Mouse (Mus musculus) heart, embryonic 11.5 days (tissue): ENCODE measurements around the gene Hrct1. TPM values are rescaled to one million over a fixed set of nuclear protein-coding genes. Genes with fewer than 3 reads are reported as not detected.

Experiments used
- ATAC-seq: fragments of 200-750 bp; cut with Nextera tagmentation; replicated peaks from 2 replicates; pipeline ENCODE4 v1.8.0; 2017; ENCODE audit warnings: moderate library complexity; ENCODE audit not compliant: insufficient number of reproducible peaks, low FRiP score, low TSS enrichment
- H3K27ac ChIP-seq: fragments of 300-500 bp; sonication (generic); 2 replicates; pipeline ENCODE4 v1.5.1; 2014; ENCODE audit warnings: mild to moderate bottlenecking, low read depth, low read length
- H3K27me3 ChIP-seq: fragments of 300-500 bp; sonication (generic); 2 replicates; pipeline ENCODE4 v1.6.1; 2014; ENCODE audit warnings: mild to moderate bottlenecking, low read length, mixed read lengths; ENCODE audit not compliant: control insufficient read depth, insufficient read depth
- H3K36me3 ChIP-seq: fragments of 300-500 bp; sonication (generic); 2 replicates; pipeline ENCODE4 v1.6.1; 2014; ENCODE audit warnings: mild to moderate bottlenecking, low read length, moderate library complexity, mixed read lengths; ENCODE audit not compliant: control insufficient read depth, insufficient read depth
- H3K4me1 ChIP-seq: fragments of 300-500 bp; sonication (generic); 2 replicates; pipeline ENCODE4 v1.6.1; 2014; ENCODE audit warnings: low read length; ENCODE audit not compliant: control insufficient read depth, insufficient read depth
- H3K4me2 ChIP-seq: fragments of 300-500 bp; sonication (generic); 2 replicates; pipeline ENCODE4 v1.6.1; 2014; ENCODE audit warnings: mild to moderate bottlenecking, moderate library complexity
- H3K4me3 ChIP-seq: fragments of 300-500 bp; sonication (generic); 2 replicates; pipeline ENCODE4 v1.5.1; 2014; ENCODE audit warnings: low read depth, low read length
- H3K9ac ChIP-seq: fragments of 300-500 bp; sonication (generic); 2 replicates; pipeline ENCODE4 v1.6.1; 2014; ENCODE audit warnings: mild to moderate bottlenecking, low read depth, low read length, moderate library complexity
- H3K9me3 ChIP-seq: fragments of 300-500 bp; sonication (generic); replicated peaks from 2 replicates; pipeline ENCODE4 v1.6.1; 2016; ENCODE audit warnings: low read length; ENCODE audit not compliant: control insufficient read depth
- WGBS: fragments of 180-500 bp; shearing (Covaris S2); extraction: QIAGEN DNeasy Blood & Tissue Kit; methylation state at CpG from one replicate; pipeline ENCODE4 v1.1.7; 2014; ENCODE audit not compliant: insufficient replicate concordance; 5-methylcytosine and 5-hydroxymethylcytosine counted together
- polyA plus RNA-seq: library from polyadenylated mRNA; unstranded; fragments of >200 nt; fragmentation: Nextera tagmentation; extraction: Ambion mirVana; gene quantifications from 2 replicates; pipeline ENCODE4 v1.2.1, GENCODE M21; 2014

The Hrct1 gene
- polyA plus RNA-seq, 1 experiment from 2014 or later: 0.99 TPM

DNA sequence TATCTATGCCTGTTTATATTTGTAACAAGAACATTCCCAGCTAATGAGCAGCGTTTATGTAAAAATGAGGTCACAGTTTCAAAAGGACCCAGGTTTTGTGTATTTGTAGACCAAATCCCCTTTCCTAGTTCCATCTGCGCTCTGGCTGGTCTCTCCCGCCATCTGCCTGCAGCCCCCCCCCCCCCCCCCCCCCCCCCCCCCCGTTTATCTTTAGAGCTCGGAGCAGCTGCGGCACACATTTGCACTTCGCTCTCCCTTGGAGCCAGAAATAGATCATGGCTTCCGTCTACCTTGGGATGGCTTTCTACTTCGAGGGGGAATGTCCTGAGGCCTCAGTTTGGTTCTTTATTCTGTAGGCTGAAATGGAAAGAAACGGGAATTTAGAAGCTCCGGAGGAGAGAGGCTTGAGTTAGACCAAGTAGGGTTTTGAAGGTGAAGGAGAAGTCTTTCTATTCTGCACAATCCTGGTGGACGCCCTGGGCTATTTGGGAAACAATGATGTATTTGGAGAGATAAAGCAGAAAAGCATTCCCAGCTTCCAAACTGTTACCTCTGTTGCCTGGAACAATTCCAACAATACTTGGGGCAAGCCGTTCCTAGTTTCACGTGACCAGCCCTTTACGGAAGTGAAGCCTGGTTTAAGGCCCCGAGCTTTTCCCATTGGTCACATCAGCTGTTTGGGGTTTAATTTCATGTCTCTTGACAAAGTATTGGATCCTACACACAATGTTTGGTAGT, 6.3 kb upstream of the Hrct1 start:
- no peak for ATAC-seq
- Histone ChIP-seq H3K9me3 (no peaks in the 10 kb centered on the region), H3K4me1 (no peaks in the 10 kb centered on the region; the same call in 1 of the 2 replicates), H3K27me3 (no peaks in the 10 kb centered on the region), H3K36me3 (no peaks in the 10 kb centered on the region), H3K4me2 (peak overlapping the region; percentile 22; the same call in 1 of the 2 replicates), H3K27ac (peak overlapping the region; percentile 57), H3K4me3 (no peak overlapping the region), H3K9ac (no peak overlapping the region)
- WGBS: 44% methylated on average over 14 of the region's 16 CpGs

DNA sequence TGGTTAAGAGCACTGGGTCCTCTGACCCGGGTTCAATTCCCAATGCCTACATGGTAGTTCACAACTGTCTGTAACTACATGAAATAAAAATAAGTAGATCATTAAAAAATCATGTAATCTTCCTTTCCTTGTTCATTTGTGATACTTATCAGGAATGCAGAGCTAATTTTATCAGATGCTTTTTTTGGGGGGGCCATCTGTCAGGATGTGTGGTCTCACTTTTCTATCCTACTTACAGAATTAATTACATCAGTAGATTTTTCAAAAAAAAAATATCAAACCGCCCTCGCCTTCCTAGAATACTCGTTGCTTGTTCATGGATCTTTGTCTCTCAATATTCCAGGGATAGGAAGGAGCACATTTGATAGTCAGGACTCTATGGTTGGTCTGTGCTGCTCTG, 4.8 kb upstream of the Hrct1 start:
- Histone ChIP-seq H3K4me1 (peaks cover 6% of the 10 kb centered on the region), H3K36me3 (no peaks in the 10 kb centered on the region), H3K4me2 (no peak overlapping the region), H3K4me3 (no peak overlapping the region), H3K9me3 (no peaks in the 10 kb centered on the region), H3K27me3 (no peaks in the 10 kb centered on the region), H3K27ac (no peak overlapping the region), H3K9ac (no peak overlapping the region)
- ATAC-seq: no peak
- 82% methylated on average over 4 of the region's 4 CpGs for WGBS

- H3K27ac ChIP-seq: no peak overlapping the region
- H3K4me3 ChIP-seq: no peak overlapping the region
- no peak for ATAC-seq
- no peaks in the 10 kb centered on the region for H3K27me3 ChIP-seq
- H3K9me3 ChIP-seq: no peaks in the 10 kb centered on the region
- no peak overlapping the region for H3K4me2 ChIP-seq
- no peak overlapping the region for H3K9ac ChIP-seq
- H3K36me3 ChIP-seq: no peaks in the 10 kb centered on the region
- WGBS: 10% methylated on average over 1 of the region's 1 CpGs
- H3K4me1 ChIP-seq: peaks cover 31% of the 10 kb centered on the region
These were observed 2.2 kb upstream of the Hrct1 start for GRCm38 (mm10) chr4:43724764-43725163.

DNA sequence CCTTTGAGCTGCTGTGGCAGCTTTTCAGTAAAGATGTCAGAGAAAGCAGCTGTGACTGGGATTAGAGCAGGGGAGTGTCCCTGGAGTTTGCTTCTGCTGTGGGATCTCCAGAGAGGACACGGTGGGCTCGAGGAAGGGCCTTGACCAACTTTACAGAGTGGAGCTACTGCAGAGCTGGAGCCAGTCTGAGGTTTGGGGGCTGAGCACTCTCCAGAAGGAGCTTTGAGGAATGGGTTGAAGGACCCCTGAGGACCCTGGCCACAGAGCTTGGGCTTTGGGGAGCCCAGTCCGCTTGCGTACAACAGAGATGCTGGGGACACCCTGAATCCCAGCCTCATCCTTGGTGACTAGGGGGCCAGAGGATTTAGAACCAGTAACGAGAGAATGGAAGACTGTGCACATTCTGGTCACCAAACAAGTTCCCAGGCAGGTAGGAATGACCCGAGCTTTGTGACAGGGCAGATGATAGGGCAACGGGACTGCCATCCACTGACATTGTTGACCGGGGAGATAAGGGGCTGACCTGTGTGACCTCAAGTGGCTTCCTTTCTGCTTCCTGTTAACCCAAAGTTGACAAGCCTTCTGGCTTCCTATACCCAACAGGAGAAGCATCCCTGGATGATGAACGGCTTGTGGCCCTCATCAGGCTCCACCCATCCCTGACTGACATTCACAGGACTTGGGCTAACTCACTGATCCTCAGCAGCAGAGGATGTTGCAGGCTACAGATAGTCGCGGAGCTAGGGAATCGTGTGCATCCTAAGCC, 577 bp upstream of the Hrct1 start:
- Histone ChIP-seq H3K4me1 (peaks cover 42% of the 10 kb centered on the region), H3K9ac (no peak overlapping the region), H3K9me3 (no peaks in the 10 kb centered on the region), H3K27me3 (no peaks in the 10 kb centered on the region), H3K27ac (no peak overlapping the region), H3K4me3 (no peak overlapping the region), H3K36me3 (no peaks in the 10 kb centered on the region), H3K4me2 (no peak overlapping the region)
- ATAC-seq: no peak
- WGBS: 41% methylated on average over 12 of the region's 12 CpGs

- H3K9me3 ChIP-seq: no peaks in the 10 kb centered on the region
- peak overlapping the region; percentile 22; the same call in 1 of the 2 replicates for H3K4me2 ChIP-seq
- peaks cover 43% of the 10 kb centered on the region for H3K4me1 ChIP-seq
- peak overlapping the region; percentile 80 for H3K27ac ChIP-seq
- no peak overlapping the region for H3K4me3 ChIP-seq
- ATAC-seq: no peak
- WGBS: 43% methylated on average over 7 of the region's 7 CpGs
- no peak overlapping the region for H3K9ac ChIP-seq
- H3K27me3 ChIP-seq: no peaks in the 10 kb centered on the region
- no peaks in the 10 kb centered on the region for H3K36me3 ChIP-seq
These were observed 959 bp downstream of the Hrct1 start for GRCm38 (mm10) chr4:43727718-43728575.

DNA sequence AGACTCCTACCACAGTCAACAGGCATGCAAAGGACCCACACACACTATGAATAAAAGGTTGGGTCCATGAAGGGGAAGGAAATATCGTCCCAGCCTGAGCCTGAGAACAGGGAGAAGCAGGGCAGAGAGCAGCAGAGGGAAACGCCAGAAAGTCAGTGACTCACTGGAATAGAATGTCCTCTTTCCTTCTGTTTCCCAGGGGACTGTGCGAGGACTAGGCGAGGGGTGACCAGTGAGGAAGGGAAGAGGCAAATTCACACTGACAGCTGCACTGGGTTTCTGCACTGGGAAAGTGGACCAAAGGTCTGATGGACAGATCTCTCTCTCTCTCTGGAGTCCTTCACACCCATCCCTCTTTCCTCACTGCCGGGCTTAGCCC, 1.6 kb downstream of the Hrct1 start:
- peak overlapping the region; percentile 80 for H3K27ac ChIP-seq
- H3K4me2 ChIP-seq: peak overlapping the region; percentile 27; the same call in 1 of the 2 replicates
- ATAC-seq: peak; percentile 11; the same call in 1 of the 2 replicates
- H3K36me3 ChIP-seq: no peaks in the 10 kb centered on the region
- 17% methylated on average over 5 of the region's 5 CpGs for WGBS
- 0 out of 2 replicates have a peak overlapping the region, but pooled peaks have one; percentile 56 for H3K9ac ChIP-seq
- H3K4me1 ChIP-seq: peaks cover 48% of the 10 kb centered on the region
- H3K4me3 ChIP-seq: no peak overlapping the region
- no peaks in the 10 kb centered on the region for H3K9me3 ChIP-seq
- no peaks in the 10 kb centered on the region for H3K27me3 ChIP-seq

- H3K4me2 ChIP-seq: no peak overlapping the region
These were observed 2.1 kb downstream of the Hrct1 start for GRCm38 (mm10) chr4:43729126-43729525.

GRCm38 (mm10) chr4:43729794-43730550, 3.0 kb downstream of the Hrct1 start, which contains the start of gene Spaar:
TSS of gene Spaar (plus strand) at chr4:43730034.
- H3K27me3 ChIP-seq: no peaks in the 10 kb centered on the region
- H3K9ac ChIP-seq: 0 out of 2 replicates have a peak within 1 kb of the TSS, but pooled peaks have one; percentile 56
- peak within 1 kb of the TSS; percentile 80 for H3K27ac ChIP-seq
- no peaks in the 10 kb centered on the region for H3K9me3 ChIP-seq
- H3K36me3 ChIP-seq: no peaks in the 10 kb centered on the region
- 31% methylated on average over 14 of the region's 14 CpGs for WGBS
- H3K4me2 ChIP-seq: peak within 1 kb of the TSS; percentile 34
- no peak for ATAC-seq
- H3K4me1 ChIP-seq: peaks cover 48% of the 10 kb centered on the region
- no peak within 1 kb of the TSS for H3K4me3 ChIP-seq

More at GRCm38 (mm10) chr4:43729126-43729525, 2.1 kb downstream of the Hrct1 start:
- H3K4me1 ChIP-seq: peaks cover 48% of the 10 kb centered on the region
- H3K4me3 ChIP-seq: no peak overlapping the region
- H3K27me3 ChIP-seq: no peaks in the 10 kb centered on the region
- no peak for ATAC-seq
- WGBS: 41% methylated on average over 3 of the region's 3 CpGs
- H3K27ac ChIP-seq: peak overlapping the region; percentile 80
- no peaks in the 10 kb centered on the region for H3K36me3 ChIP-seq
- H3K9ac ChIP-seq: no peak overlapping the region
- no peaks in the 10 kb centered on the region for H3K9me3 ChIP-seq
